Mouse (Mus musculus): Measurements from ENCODE around the gene Sulf2. TPM values are rescaled to one million over a fixed set of nuclear protein-coding genes. Genes with fewer than 3 reads are reported as not detected.

Sulf2 gene
- polyA plus RNA-seq, 1 experiment from 2014 or later = 188 TPM

GRCm38 (mm10) chr2:166042542-166042941, 112.9 kb downstream of the Sulf2 start:
- WGBS = 93% methylated on average over 1 of the region's 1 CpGs
- Histone ChIP-seq H3K27ac (no peak overlapping the region), H3K4me1 (peaks cover 38% of the 10 kb centered on the region), H3K9me3 (replicated peaks) (no peaks in the 10 kb centered on the region), H3K27me3 (ENCODE audit: low read depth, poor library complexity, severe bottlenecking) (no peaks in the 10 kb centered on the region), H3K36me3 (peaks cover 4% of the 10 kb centered on the region), H3K4me3 (no peak overlapping the region)
- no peak for DNase-seq (ENCODE audit: low spot score)

GRCm38 (mm10) chr2:166039681-166040080, 115.8 kb downstream of the Sulf2 start:
- DNase-seq (ENCODE audit: low spot score) = no peak
- WGBS = 91% methylated on average over 4 of the region's 4 CpGs
- H3K27me3 ChIP-seq (ENCODE audit: low read depth, poor library complexity, severe bottlenecking) = no peaks in the 10 kb centered on the region

GRCm38 (mm10) chr2:166035725-166036124, 119.7 kb downstream of the Sulf2 start:
- Histone ChIP-seq H3K9me3 (replicated peaks) (no peaks in the 10 kb centered on the region), H3K4me3 (no peak overlapping the region), H3K36me3 (peaks cover 7% of the 10 kb centered on the region; the same call in 1 of the 2 replicates), H3K27me3 (ENCODE audit: low read depth, poor library complexity, severe bottlenecking) (no peaks in the 10 kb centered on the region), H3K4me1 (peaks cover 38% of the 10 kb centered on the region), H3K27ac (no peak overlapping the region)
- WGBS = 55% methylated on average over 3 of the region's 3 CpGs
- DNase-seq (ENCODE audit: low spot score) = no peak

More at GRCm38 (mm10) chr2:166039681-166040080, 115.8 kb downstream of the Sulf2 start:
- Histone ChIP-seq H3K9me3 (replicated peaks) (no peaks in the 10 kb centered on the region), H3K4me3 (no peak overlapping the region), H3K36me3 (peaks cover 7% of the 10 kb centered on the region; the same call in 1 of the 2 replicates), H3K4me1 (peaks cover 33% of the 10 kb centered on the region), H3K27ac (no peak overlapping the region)

GRCm38 (mm10) chr2:166034967-166035490, 120.4 kb downstream of the Sulf2 start:
- H3K27me3 ChIP-seq (ENCODE audit: low read depth, poor library complexity, severe bottlenecking) = no peaks in the 10 kb centered on the region
- DNase-seq (ENCODE audit: low spot score) = no peak
- H3K4me1 ChIP-seq = peaks cover 40% of the 10 kb centered on the region
- H3K9me3 ChIP-seq (replicated peaks) = no peaks in the 10 kb centered on the region
- no peak overlapping the region for H3K4me3 ChIP-seq
- peak overlapping the region; percentile 8; the same call in 1 of the 2 replicates for H3K27ac ChIP-seq
- WGBS = 69% methylated on average over 3 of the region's 3 CpGs
- peaks cover 7% of the 10 kb centered on the region; the same call in 1 of the 2 replicates for H3K36me3 ChIP-seq

GRCm38 (mm10) chr2:166032628-166033027, 122.8 kb downstream of the Sulf2 start:
- peaks cover 7% of the 10 kb centered on the region; the same call in 1 of the 2 replicates for H3K36me3 ChIP-seq
- H3K27me3 ChIP-seq (ENCODE audit: low read depth, poor library complexity, severe bottlenecking) = no peaks in the 10 kb centered on the region
- H3K27ac ChIP-seq = no peak overlapping the region
- WGBS = 90% methylated on average over 5 of the region's 5 CpGs
- no peak for DNase-seq (ENCODE audit: low spot score)
- H3K4me3 ChIP-seq = no peak overlapping the region
- H3K4me1 ChIP-seq = peaks cover 49% of the 10 kb centered on the region
- H3K9me3 ChIP-seq (replicated peaks) = no peaks in the 10 kb centered on the region

GRCm38 (mm10) chr2:166031120-166031929, 124.1 kb downstream of the Sulf2 start:
- WGBS = 22% methylated on average over 7 of the region's 7 CpGs
- Histone ChIP-seq H3K4me1 (peaks cover 49% of the 10 kb centered on the region), H3K27me3 (ENCODE audit: low read depth, poor library complexity, severe bottlenecking) (no peaks in the 10 kb centered on the region), H3K4me3 (peak overlapping the region; percentile 36), H3K36me3 (peaks cover 5% of the 10 kb centered on the region; the same call in 1 of the 2 replicates), H3K27ac (peak overlapping the region; percentile 71), H3K9me3 (replicated peaks) (no peaks in the 10 kb centered on the region)
- peak; percentile 72 for DNase-seq (ENCODE audit: low spot score)

- peak overlapping the region; percentile 36 for H3K4me3 ChIP-seq
- no peaks in the 10 kb centered on the region for H3K27me3 ChIP-seq (ENCODE audit: low read depth, poor library complexity, severe bottlenecking)
- DNase-seq (ENCODE audit: low spot score) = peak; percentile 41
- 5% methylated on average over 13 of the region's 13 CpGs for WGBS
- no peaks in the 10 kb centered on the region for H3K36me3 ChIP-seq
- no peaks in the 10 kb centered on the region for H3K9me3 ChIP-seq (replicated peaks)
- H3K4me1 ChIP-seq = peaks cover 49% of the 10 kb centered on the region
- H3K27ac ChIP-seq = peak overlapping the region; percentile 71
Measured at GRCm38 (mm10) chr2:166030256-166030995, 125.0 kb downstream of the Sulf2 start.

- H3K27ac ChIP-seq = no peak overlapping the region
- H3K4me1 ChIP-seq = peaks cover 47% of the 10 kb centered on the region
- no peak overlapping the region for H3K4me3 ChIP-seq
- WGBS = 76% methylated on average over 4 of the region's 4 CpGs
- H3K9me3 ChIP-seq (replicated peaks) = no peaks in the 10 kb centered on the region
- H3K27me3 ChIP-seq (ENCODE audit: low read depth, poor library complexity, severe bottlenecking) = no peaks in the 10 kb centered on the region
- DNase-seq (ENCODE audit: low spot score) = no peak
- H3K36me3 ChIP-seq = no peaks in the 10 kb centered on the region
Measured at GRCm38 (mm10) chr2:166029232-166029631, 126.2 kb downstream of the Sulf2 start.

- DNase-seq (ENCODE audit: low spot score) = no peak
- Histone ChIP-seq H3K27me3 (ENCODE audit: low read depth, poor library complexity, severe bottlenecking) (no peaks in the 10 kb centered on the region), H3K27ac (no peak overlapping the region), H3K4me3 (no peak overlapping the region), H3K36me3 (no peaks in the 10 kb centered on the region), H3K4me1 (peaks cover 45% of the 10 kb centered on the region), H3K9me3 (replicated peaks) (no peaks in the 10 kb centered on the region)
- WGBS = 94% methylated on average over 3 of the region's 3 CpGs
Measured at GRCm38 (mm10) chr2:166027834-166028233, 127.6 kb downstream of the Sulf2 start.

- no peak overlapping the region for H3K4me3 ChIP-seq
- no peak overlapping the region for H3K27ac ChIP-seq
- 85% methylated on average over 5 of the region's 5 CpGs for WGBS
- DNase-seq (ENCODE audit: low spot score) = no peak
- H3K27me3 ChIP-seq (ENCODE audit: low read depth, poor library complexity, severe bottlenecking) = no peaks in the 10 kb centered on the region
- peaks cover 46% of the 10 kb centered on the region for H3K4me1 ChIP-seq
- no peaks in the 10 kb centered on the region for H3K9me3 ChIP-seq (replicated peaks)
- no peaks in the 10 kb centered on the region for H3K36me3 ChIP-seq
Measured at GRCm38 (mm10) chr2:166025943-166026342, 129.5 kb downstream of the Sulf2 start.

- WGBS = 92% methylated on average over 4 of the region's 4 CpGs
- no peaks in the 10 kb centered on the region for H3K36me3 ChIP-seq
- no peak overlapping the region for H3K27ac ChIP-seq
- H3K27me3 ChIP-seq (ENCODE audit: low read depth, poor library complexity, severe bottlenecking) = no peaks in the 10 kb centered on the region
- no peak for DNase-seq (ENCODE audit: low spot score)
- no peaks in the 10 kb centered on the region for H3K9me3 ChIP-seq (replicated peaks)
- no peak overlapping the region for H3K4me3 ChIP-seq
- H3K4me1 ChIP-seq = peaks cover 37% of the 10 kb centered on the region
Measured at GRCm38 (mm10) chr2:166024621-166025020, 130.8 kb downstream of the Sulf2 start.

GRCm38 (mm10) chr2:166024079-166024478, 131.4 kb downstream of the Sulf2 start:
- Histone ChIP-seq H3K4me1 (peaks cover 32% of the 10 kb centered on the region), H3K4me3 (no peak overlapping the region), H3K36me3 (no peaks in the 10 kb centered on the region), H3K9me3 (replicated peaks) (no peaks in the 10 kb centered on the region), H3K27ac (no peak overlapping the region), H3K27me3 (ENCODE audit: low read depth, poor library complexity, severe bottlenecking) (no peaks in the 10 kb centered on the region)
- no peak for DNase-seq (ENCODE audit: low spot score)
- 87% methylated on average over 3 of the region's 3 CpGs for WGBS
